Mouse (Mus musculus): Measurements from ENCODE around the gene Casz1.

- TF ChIP-seq CTCF (conservative IDR thresholded peaks at IDR 0.05; ENCODE audit: insufficient read depth, insufficient read length, low read depth, low read length) (no peak), POLR2A (IDR thresholded peaks at IDR 0.05; ENCODE audit: low read depth, low read length) (no peak)
Measured at GRCm38 (mm10) chr4:148857398-148858084, 53.3 kb downstream of the Casz1 start.
